Mouse (Mus musculus) myocyte (in vitro differentiated cells): ENCODE results near the gene Itgb6. TPM values are rescaled to one million over a fixed set of nuclear protein-coding genes. Genes with fewer than 3 reads are reported as not detected.

Experiments
- H3K27me3 ChIP-seq: one replicate; pipeline ENCODE4 v1.6.1; 2011; ENCODE audit not compliant: control insufficient read depth, insufficient read depth, insufficient read length
- H3K36me3 ChIP-seq: one replicate; pipeline ENCODE4 v1.6.1; 2011; ENCODE audit not compliant: control insufficient read depth, insufficient read depth
- H3K4me2 ChIP-seq: one replicate; pipeline ENCODE4 v1.6.1; 2011; ENCODE audit warnings: low read depth, control low read depth
- H3K4me3 ChIP-seq: one replicate; pipeline ENCODE4 v1.5.1; 2011; ENCODE audit warnings: mild to moderate bottlenecking, control low read depth, moderate library complexity
- H3K79me2 ChIP-seq: one replicate; pipeline ENCODE4 v1.6.1; 2011; ENCODE audit not compliant: control insufficient read depth, insufficient read depth
- H3ac ChIP-seq: one replicate; pipeline ENCODE4 v1.6.1; 2011; ENCODE audit not compliant: control insufficient read depth, insufficient read length
- CEBPB ChIP-seq: IDR thresholded peaks from 2 replicates; pipeline ENCODE4 v1.6.1; 2011; ENCODE audit warnings: mild to moderate bottlenecking, moderate library complexity; ENCODE audit not compliant: poor library complexity, insufficient read depth, severe bottlenecking
- E2F4 ChIP-seq: IDR thresholded peaks from one replicate; pipeline ENCODE4 v1.6.1; 2011; ENCODE audit warnings: mild to moderate bottlenecking, control low read depth, moderate library complexity; ENCODE audit not compliant: insufficient read depth
- MAX ChIP-seq: IDR thresholded peaks from one replicate; pipeline ENCODE4 v1.6.1; 2011; ENCODE audit warnings: low read depth, mild to moderate bottlenecking, control low read depth
- MYOD1 ChIP-seq, 3 experiments: IDR thresholded peaks; one replicate each; pipeline ENCODE4 v1.6.1; 2011; ENCODE audit warnings: control low read depth in 2 of 3, low read depth in 2 of 3, mild to moderate bottlenecking in 2 of 3, moderate library complexity in 1 of 3; ENCODE audit not compliant: insufficient read length in 2 of 3, control insufficient read depth in 1 of 3
- MYOG ChIP-seq, 3 experiments: IDR thresholded peaks; one replicate each; pipeline ENCODE4 v1.6.1; 2011; ENCODE audit warnings: control low read depth in 2 of 3, low read depth in 2 of 3, mild to moderate bottlenecking in 2 of 3; ENCODE audit not compliant: insufficient read length in 2 of 3, control insufficient read depth in 1 of 3, insufficient read depth in 1 of 3
- POLR2A ChIP-seq: IDR thresholded peaks from one replicate; pipeline ENCODE4 v1.6.1; 2011; ENCODE audit warnings: low read depth, mild to moderate bottlenecking, control low read depth, moderate library complexity; ENCODE audit not compliant: insufficient read length
- POLR2AphosphoS2 ChIP-seq: IDR thresholded peaks from one replicate; pipeline ENCODE4 v1.6.1; 2011; ENCODE audit warnings: low read depth, control low read depth; ENCODE audit not compliant: insufficient read length
- REST ChIP-seq: IDR thresholded peaks from one replicate; pipeline ENCODE4 v1.6.1; 2011; ENCODE audit warnings: mild to moderate bottlenecking, control low read depth, moderate library complexity; ENCODE audit not compliant: insufficient read depth, insufficient read length
- SRF ChIP-seq: IDR thresholded peaks from one replicate; pipeline ENCODE4 v1.6.1; 2011; ENCODE audit warnings: low read depth; ENCODE audit not compliant: control insufficient read depth, insufficient read length
- TCF12 ChIP-seq: IDR thresholded peaks from one replicate; pipeline ENCODE4 v1.6.1; 2011; ENCODE audit warnings: mild to moderate bottlenecking, control low read depth; ENCODE audit not compliant: poor library complexity, insufficient read depth, severe bottlenecking
- TCF3 ChIP-seq: IDR thresholded peaks from one replicate; pipeline ENCODE4 v1.6.1; 2011; ENCODE audit warnings: low read depth, control low read depth; ENCODE audit not compliant: insufficient read length
- USF1 ChIP-seq: IDR thresholded peaks from one replicate; pipeline ENCODE4 v1.6.1; 2011; ENCODE audit warnings: low read depth, mild to moderate bottlenecking, control low read depth, moderate library complexity
- polyA plus RNA-seq: library from polyadenylated mRNA; unstranded; fragments of >200 nt; fragmentation: generic; extraction: Trizol; gene quantifications from one replicate; pipeline ENCODE4 v1.2.1, GENCODE M21; 2012; ENCODE audit warnings: missing spikeins

Gene Itgb6
- polyA plus RNA-seq, 1 experiment = 3.9 TPM

DNA sequence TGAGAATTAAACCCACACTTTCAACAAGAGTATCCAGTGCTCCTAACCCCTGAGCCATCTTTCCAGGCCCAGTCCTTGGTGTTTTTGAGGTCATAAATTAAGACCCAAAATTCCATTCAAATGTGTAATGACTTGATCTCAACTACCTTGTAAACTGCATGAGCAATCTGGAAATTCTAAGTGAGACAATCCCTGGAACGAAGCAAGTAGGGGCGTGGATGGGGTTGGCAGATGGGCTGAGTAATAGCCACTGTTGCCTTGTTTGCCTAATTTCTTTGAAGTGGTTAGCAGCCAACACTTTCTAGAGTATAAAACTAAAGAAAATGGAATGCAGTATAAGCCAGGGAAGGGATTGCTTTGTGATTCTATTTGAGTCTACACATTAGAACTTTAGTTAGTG lies 89.7 kb downstream of the Itgb6 start:
- Histone ChIP-seq H3K27me3 (no peaks in the 10 kb centered on the region), H3K4me3 (no peak overlapping the region), H3K4me2 (peak overlapping the region; percentile 20), H3ac (no peak overlapping the region), H3K79me2 (no peaks in the 10 kb centered on the region), H3K36me3 (no peaks in the 10 kb centered on the region)
- no peak for TF ChIP-seq E2F4
- TF ChIP-seq CEBPB = peak; percentile 70
- peak; percentile 6 for TF ChIP-seq TCF12
- no peak for TF ChIP-seq POLR2AphosphoS2
- TF ChIP-seq MYOD1 (IDR thresholded peaks at IDR 0.05; ENCODE audit: control insufficient read depth in 1 of 3, insufficient read length in 2 of 3, low read depth in 2 of 3) = peak in 2 of 3 experiments; percentile 8 to 37

DNA sequence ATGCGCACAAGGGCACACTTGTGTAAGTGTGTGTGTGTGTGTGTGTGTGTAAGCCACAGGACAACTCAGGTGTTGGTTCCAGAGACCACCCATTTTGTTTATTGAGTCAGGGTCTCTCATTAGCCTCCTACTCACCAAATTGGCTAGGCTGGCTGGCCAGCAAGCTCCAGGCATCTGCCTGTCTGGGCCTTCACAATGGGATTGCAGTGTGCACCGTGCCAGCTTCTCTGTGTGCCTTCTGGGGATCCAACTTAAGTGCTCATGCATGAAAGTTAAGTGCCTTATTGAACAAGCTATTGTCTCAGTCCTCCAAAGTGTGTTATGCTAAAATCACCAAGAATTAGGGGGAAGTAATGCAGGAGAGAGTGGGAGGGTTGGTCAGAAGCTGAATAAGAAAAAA lies 92.1 kb downstream of the Itgb6 start:
- TF ChIP-seq REST = no peak
- no peak for TF ChIP-seq TCF3
- no peak for TF ChIP-seq USF1
- TF ChIP-seq SRF = no peak
- TF ChIP-seq MYOG (IDR thresholded peaks at IDR 0.05; ENCODE audit: control insufficient read depth in 1 of 3, insufficient read depth in 1 of 3, insufficient read length in 2 of 3, low read depth in 2 of 3) = no peak
- no peak for TF ChIP-seq TCF12
- TF ChIP-seq E2F4 = no peak
- no peak for TF ChIP-seq CEBPB
- TF ChIP-seq POLR2A = no peak
- no peak for TF ChIP-seq MAX
- TF ChIP-seq MYOD1 (IDR thresholded peaks at IDR 0.05; ENCODE audit: control insufficient read depth in 1 of 3, insufficient read length in 2 of 3, low read depth in 2 of 3) = no peak
- TF ChIP-seq POLR2AphosphoS2 = no peak

DNA sequence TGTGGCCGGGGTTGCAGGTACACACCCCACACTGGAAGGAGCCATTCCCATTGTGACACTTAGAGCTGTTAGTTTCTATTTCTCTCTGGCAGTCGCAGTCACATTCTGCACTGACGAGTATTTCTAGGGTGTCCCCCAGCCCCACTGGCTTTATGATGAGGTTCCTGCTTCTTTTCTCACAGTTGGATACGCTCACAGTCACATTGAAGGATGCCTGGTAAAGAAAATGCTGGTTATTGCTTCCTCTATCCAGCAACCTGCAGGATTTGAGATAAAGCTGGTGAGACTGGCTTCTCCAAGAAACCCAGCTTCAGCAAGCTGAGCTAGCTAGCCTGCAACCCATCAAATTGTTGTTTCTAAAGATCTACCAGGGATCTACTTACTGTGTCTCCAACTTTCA lies 94.5 kb downstream of the Itgb6 start:
- Histone ChIP-seq H3ac (no peak overlapping the region), H3K36me3 (no peaks in the 10 kb centered on the region), H3K4me3 (no peak overlapping the region), H3K4me2 (peak overlapping the region; percentile 84), H3K27me3 (no peaks in the 10 kb centered on the region), H3K79me2 (no peaks in the 10 kb centered on the region)
- TF ChIP-seq POLR2AphosphoS2 = no peak
- no peak for TF ChIP-seq E2F4
- TF ChIP-seq CEBPB = no peak
- no peak for TF ChIP-seq USF1
- TF ChIP-seq TCF12 = no peak
- TF ChIP-seq TCF3 = no peak
- TF ChIP-seq REST = no peak
- TF ChIP-seq MAX = no peak
- TF ChIP-seq POLR2A = no peak
- no peak for TF ChIP-seq SRF
- TF ChIP-seq MYOD1 (IDR thresholded peaks at IDR 0.05; ENCODE audit: control insufficient read depth in 1 of 3, insufficient read length in 2 of 3, low read depth in 2 of 3) = no peak
- no peak for TF ChIP-seq MYOG (IDR thresholded peaks at IDR 0.05; ENCODE audit: control insufficient read depth in 1 of 3, insufficient read depth in 1 of 3, insufficient read length in 2 of 3, low read depth in 2 of 3)

More for the DNA sequence above, 92.1 kb downstream of the Itgb6 start:
- no peaks in the 10 kb centered on the region for H3K27me3 ChIP-seq
- no peaks in the 10 kb centered on the region for H3K79me2 ChIP-seq
- no peaks in the 10 kb centered on the region for H3K36me3 ChIP-seq
- H3ac ChIP-seq = no peak overlapping the region
- no peak overlapping the region for H3K4me2 ChIP-seq
- H3K4me3 ChIP-seq = no peak overlapping the region

DNA sequence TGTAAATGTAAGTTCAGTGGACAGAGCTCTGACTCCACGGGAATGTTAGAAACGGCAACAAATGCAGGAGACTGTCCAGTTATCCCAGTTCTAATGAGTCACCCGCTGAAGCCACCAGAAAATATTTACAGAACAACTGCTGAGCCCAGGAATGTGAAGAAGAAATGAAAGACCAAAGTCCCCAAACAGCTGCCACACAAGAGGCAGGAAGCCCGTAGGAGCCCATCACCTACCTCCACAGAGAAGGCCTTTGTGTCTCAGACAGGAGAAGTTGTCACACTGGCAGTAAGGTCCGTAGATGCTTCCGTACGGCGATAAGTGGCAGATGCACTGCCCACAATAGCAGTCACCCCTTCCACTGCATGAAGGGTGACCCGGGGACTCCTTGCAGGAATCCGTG lies 94.9 kb downstream of the Itgb6 start:
- no peak overlapping the region for H3ac ChIP-seq
- H3K4me3 ChIP-seq = no peak overlapping the region
- H3K79me2 ChIP-seq = no peaks in the 10 kb centered on the region
- no peaks in the 10 kb centered on the region for H3K27me3 ChIP-seq
- peak overlapping the region; percentile 84 for H3K4me2 ChIP-seq
- TF ChIP-seq MYOD1 (IDR thresholded peaks at IDR 0.05; ENCODE audit: control insufficient read depth in 1 of 3, insufficient read length in 2 of 3, low read depth in 2 of 3) (peak; percentile 51 to 77 (median 53)), REST (no peak), TCF12 (peak; percentile 76), MAX (no peak), TCF3 (peak; percentile 30), MYOG (IDR thresholded peaks at IDR 0.05; ENCODE audit: control insufficient read depth in 1 of 3, insufficient read depth in 1 of 3, insufficient read length in 2 of 3, low read depth in 2 of 3) (peak; percentile 38 to 91 (median 84)), USF1 (no peak), POLR2A (peak; percentile 41)
- no peaks in the 10 kb centered on the region for H3K36me3 ChIP-seq

DNA sequence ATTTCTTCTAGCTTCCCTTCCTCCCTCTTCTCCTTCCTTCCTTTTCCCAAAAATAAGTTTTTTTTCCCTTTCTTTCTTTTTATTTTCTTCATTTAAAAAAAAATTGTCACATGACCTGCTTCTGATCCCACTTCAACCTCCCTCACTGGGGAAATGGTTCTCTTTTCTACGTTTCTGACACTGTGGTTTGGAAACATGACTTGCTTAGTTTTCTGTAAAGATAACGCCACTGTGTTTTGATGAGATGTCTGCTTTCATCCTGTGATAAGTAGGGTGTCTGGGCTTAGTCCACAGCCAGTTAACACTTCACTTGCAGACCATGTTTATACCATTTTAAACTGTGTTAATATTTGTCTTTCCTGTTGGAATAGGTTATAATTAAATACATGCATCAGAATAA lies 96.7 kb downstream of the Itgb6 start:
- no peaks in the 10 kb centered on the region for H3K79me2 ChIP-seq
- no peak overlapping the region for H3ac ChIP-seq
- no peak overlapping the region for H3K4me3 ChIP-seq
- H3K36me3 ChIP-seq = no peaks in the 10 kb centered on the region
- TF ChIP-seq MYOD1 (IDR thresholded peaks at IDR 0.05; ENCODE audit: control insufficient read depth in 1 of 3, insufficient read length in 2 of 3, low read depth in 2 of 3) = no peak
- TF ChIP-seq MAX = no peak
- no peak for TF ChIP-seq POLR2AphosphoS2
- no peak for TF ChIP-seq E2F4
- no peak for TF ChIP-seq MYOG (IDR thresholded peaks at IDR 0.05; ENCODE audit: control insufficient read depth in 1 of 3, insufficient read depth in 1 of 3, insufficient read length in 2 of 3, low read depth in 2 of 3)
- no peak for TF ChIP-seq USF1
- TF ChIP-seq CEBPB = no peak
- no peak for TF ChIP-seq TCF3
- TF ChIP-seq TCF12 = no peak
- TF ChIP-seq REST = no peak
- TF ChIP-seq SRF = no peak
- TF ChIP-seq POLR2A = no peak
- no peaks in the 10 kb centered on the region for H3K27me3 ChIP-seq
- no peak overlapping the region for H3K4me2 ChIP-seq
